Mouse (Mus musculus) CH12.LX (cell line): ENCODE data around the gene Zc3h7b. TPM values are rescaled to one million over a fixed set of nuclear protein-coding genes. Genes with fewer than 3 reads are reported as not detected.

Source experiments
- DNase-seq: peaks from one replicate; pipeline ENCODE4 v3.0.0-alpha.2; 2013; ENCODE audit errors: extremely low read depth
- H3K27ac ChIP-seq: 2 replicates; pipeline ENCODE4 v1.5.1; 2012; ENCODE audit warnings: low read depth, mild to moderate bottlenecking, control low read depth, moderate library complexity; ENCODE audit not compliant: insufficient read depth
- H3K27me3 ChIP-seq: replicated peaks from 2 replicates; pipeline ENCODE3; 2012; ENCODE audit warnings: inconsistent platforms
- H3K36me3 ChIP-seq, 2 experiments: replicated peaks in 1 of 2; 2 replicates each; pipeline versions ENCODE3 to v1.6.1; 2012; ENCODE audit warnings: inconsistent platforms in 1 of 2, low read length in 1 of 2, mild to moderate bottlenecking in 1 of 2, mixed read lengths in 1 of 2, moderate library complexity in 1 of 2; ENCODE audit not compliant: control insufficient read depth in 1 of 2, insufficient read depth in 1 of 2
- H3K4me1 ChIP-seq, 2 experiments: 2 replicates each; pipeline ENCODE4 v1.6.1; 2012; ENCODE audit warnings: inconsistent platforms in 1 of 2, moderate library complexity in 1 of 2; ENCODE audit not compliant: insufficient read depth in 2 of 2, control insufficient read depth in 1 of 2
- H3K4me2 ChIP-seq: 2 replicates; pipeline ENCODE4 v1.6.1; 2012; ENCODE audit warnings: low read depth, mild to moderate bottlenecking, control low read depth; ENCODE audit not compliant: poor library complexity, insufficient read depth, severe bottlenecking
- H3K4me3 ChIP-seq, 3 experiments: fragments of 150-350 bp in 1 of 3; sonication (generic) in 1 of 3; replicated peaks in 1 of 3; 2 replicates each; pipeline versions ENCODE3 to v1.5.1; 2011 to 2012; ENCODE audit warnings: low read depth in 2 of 3, low read length in 2 of 3, mild to moderate bottlenecking in 2 of 3, moderate library complexity in 2 of 3, control low read depth in 1 of 3, improper control_type of control experiment in 1 of 3, inconsistent platforms in 1 of 3, mixed read lengths in 1 of 3; ENCODE audit not compliant: poor library complexity in 1 of 3
- H3K79me2 ChIP-seq: replicated peaks from 2 replicates; pipeline ENCODE4 v1.6.1; 2012; ENCODE audit warnings: mild to moderate bottlenecking, moderate library complexity; ENCODE audit not compliant: control insufficient read depth, poor library complexity, insufficient read depth, severe bottlenecking; ENCODE audit errors: extremely low read depth
- H3K9ac ChIP-seq: 2 replicates; pipeline ENCODE4 v1.6.1; 2012; ENCODE audit warnings: low read depth, mild to moderate bottlenecking, control low read depth, moderate library complexity; ENCODE audit not compliant: insufficient read depth
- H3K9me3 ChIP-seq: replicated peaks from 2 replicates; pipeline ENCODE3; 2012; ENCODE audit warnings: low read length, inconsistent platforms, mixed read lengths
- CHD1 ChIP-seq: IDR thresholded peaks from 2 replicates; pipeline ENCODE4 v1.6.1; 2012; ENCODE audit warnings: low read depth, low read length, improper control_type of control experiment, inconsistent platforms
- CTCF ChIP-seq, 2 experiments: IDR thresholded peaks in 1 of 2; conservative IDR thresholded peaks in 1 of 2; 2 replicates each; pipeline ENCODE4 v1.5.1; 2011 to 2012; ENCODE audit warnings: low read depth in 2 of 2, low read length in 2 of 2, improper control_type of control experiment in 1 of 2, inconsistent platforms in 1 of 2, mild to moderate bottlenecking in 1 of 2, moderate library complexity in 1 of 2
- ELF1 ChIP-seq: IDR thresholded peaks from 2 replicates; pipeline ENCODE4 v1.6.1; 2014; ENCODE audit warnings: low read depth, mild to moderate bottlenecking, inconsistent platforms, low read length, improper control_type of control experiment
- IRF4 ChIP-seq: IDR thresholded peaks from 2 replicates; pipeline ENCODE4 v1.6.1; 2014; ENCODE audit warnings: low read depth, mild to moderate bottlenecking, inconsistent platforms, low read length, improper control_type of control experiment
- JUN ChIP-seq: IDR thresholded peaks from 2 replicates; pipeline ENCODE4 v1.6.1; 2011; ENCODE audit warnings: low read depth, mild to moderate bottlenecking, low read length, improper control_type of control experiment, moderate library complexity; ENCODE audit not compliant: insufficient read depth
- JUND ChIP-seq: conservative IDR thresholded peaks from 2 replicates; pipeline ENCODE4 v1.6.1; 2011; ENCODE audit warnings: low read depth, low read length, improper control_type of control experiment
- MAFK ChIP-seq: IDR thresholded peaks from 2 replicates; pipeline ENCODE4 v1.6.1; 2011; ENCODE audit warnings: low read length, improper control_type of control experiment; ENCODE audit not compliant: insufficient replicate concordance
- POLR2A ChIP-seq: IDR thresholded peaks from 2 replicates; pipeline ENCODE4 v1.6.1; 2011; ENCODE audit warnings: low read depth, mild to moderate bottlenecking, improper control_type of control experiment, low read length
- RAD21 ChIP-seq: IDR thresholded peaks from 2 replicates; pipeline ENCODE4 v1.6.1; 2011; ENCODE audit warnings: low read depth, mild to moderate bottlenecking, low read length, improper control_type of control experiment, moderate library complexity
- SIN3A ChIP-seq: IDR thresholded peaks from 2 replicates; pipeline ENCODE4 v1.6.1; 2012; ENCODE audit warnings: low read length, improper control_type of control experiment, inconsistent platforms
- SMC3 ChIP-seq: IDR thresholded peaks from 2 replicates; pipeline ENCODE4 v1.6.1; 2011; ENCODE audit warnings: low read depth, low read length, improper control_type of control experiment
- ZKSCAN1 ChIP-seq: IDR thresholded peaks from 2 replicates; pipeline ENCODE4 v1.6.1; 2012; ENCODE audit warnings: low read depth, inconsistent platforms, low read length, improper control_type of control experiment, borderline replicate concordance
- dilution Hi-C: fragments of 300-500 bp; cut with MboI; formaldehyde crosslinking; loops from 2 replicates; pipeline ENCODE4 v1.14.3; 2020; ENCODE audit warnings: low sequenced_read_pairs; ENCODE audit not compliant: extremely low pct_unique_long_range_greater_than_20kb, extremely low pct_ligation_motif_present
- in situ Hi-C: fragments of 300-500 bp; cut with MboI; formaldehyde crosslinking; loops from 3 replicates; pipeline ENCODE4 v1.14.3; 2019; ENCODE audit warnings: low sequenced_read_pairs, low pct_ligation_motif_present, low pct_unique_long_range_greater_than_20kb, mixed read lengths
- polyA plus RNA-seq: library from polyadenylated mRNA; unstranded; fragments of >175 nt; gene quantifications from 2 replicates; pipeline ENCODE4 v1.2.1, GENCODE M21; 2012; ENCODE audit warnings: low read depth; ENCODE audit not compliant: insufficient read length
- total RNA-seq, 2 experiments: library from RNA; depleted of rRNA; stranded (reverse); fragments of 300-350 nt in 1 of 2; fragments of >200 nt in 1 of 2; gene quantifications; 2 replicates each; pipeline ENCODE4 v1.2.3; 2012 to 2014

Zc3h7b gene
- total and polyA plus RNA-seq, 3 experiments, result 8.4 to 43.1 (median 19.7) TPM

DNA sequence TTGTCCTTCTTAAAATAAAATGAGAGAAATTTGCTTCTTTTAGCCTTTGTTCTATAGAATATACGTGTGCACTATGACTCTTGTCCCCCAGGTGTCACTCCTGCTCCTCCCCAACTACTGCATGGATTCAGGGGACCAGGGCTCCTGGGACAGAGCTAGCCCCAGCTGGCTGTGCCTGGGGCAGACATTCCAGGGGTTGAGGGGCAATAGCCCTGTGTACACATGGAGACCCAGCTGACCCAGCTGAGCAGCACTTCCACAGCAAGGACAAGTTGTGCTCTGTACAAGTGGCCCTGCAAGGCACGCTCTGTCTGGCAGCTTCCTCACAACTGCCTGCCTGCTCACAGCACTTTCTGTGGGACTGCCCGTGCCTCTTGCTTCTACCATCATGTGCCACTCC lies 51.4 kb downstream of the Zc3h7b start:
- TF ChIP-seq CTCF (conservative IDR thresholded peaks at IDR 0.05 in 1 of 2, IDR thresholded peaks at IDR 0.05 in 1 of 2; ENCODE audit: low read depth in 2 of 2, low read length in 2 of 2), result peak in 1 of 2 experiments; percentile 23; a peak in 2 of 4 replicates
- peak; percentile 38 for TF ChIP-seq RAD21
- no peak for TF ChIP-seq JUN
- no peak for TF ChIP-seq ELF1
- no peak for TF ChIP-seq ZKSCAN1
- H3K36me3 ChIP-seq, result peaks cover 23 to 50% of the 10 kb centered on the region in 2 experiments
- dilution Hi-C loops (no loop called here), in situ Hi-C loops (no loop called here)
- no peaks in the 10 kb centered on the region for H3K4me1 ChIP-seq
- DNase-seq, result no peak
- H3K9ac ChIP-seq, result no peak overlapping the region
- no peak overlapping the region for H3K4me2 ChIP-seq
- H3K27me3 ChIP-seq, result no peaks in the 10 kb centered on the region
- no peak overlapping the region for H3K27ac ChIP-seq
- H3K9me3 ChIP-seq, result no peaks in the 10 kb centered on the region
- H3K4me3 ChIP-seq, result no peak overlapping the region
- H3K79me2 ChIP-seq, result no peaks in the 10 kb centered on the region

DNA sequence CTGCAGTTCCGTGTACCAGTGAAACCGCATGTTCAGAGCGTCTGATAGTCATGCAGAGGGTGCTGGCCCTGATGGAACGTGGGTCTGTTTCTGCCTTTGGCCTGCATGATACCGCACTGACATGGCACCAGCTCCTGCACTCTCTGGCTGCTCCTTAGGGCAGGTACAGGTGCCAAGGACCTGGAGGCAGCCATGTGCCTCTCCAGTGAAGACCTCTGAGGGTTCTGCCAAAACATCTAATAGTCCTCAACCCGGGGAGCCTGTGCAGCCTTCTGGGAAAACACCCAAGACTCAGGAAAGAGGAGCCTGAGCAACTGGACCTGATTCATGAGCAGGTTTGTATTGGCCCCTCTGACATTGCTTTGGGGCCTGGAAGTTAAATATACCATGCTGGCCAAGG lies 53.0 kb downstream of the Zc3h7b start:
- no peak overlapping the region for H3K27ac ChIP-seq
- no peak overlapping the region for H3K4me3 ChIP-seq
- no peaks in the 10 kb centered on the region for H3K79me2 ChIP-seq
- in situ Hi-C loops (no loop called here), dilution Hi-C loops (no loop called here)
- TF ChIP-seq ZKSCAN1 (no peak), SMC3 (no peak)
- peaks cover 10 to 34% of the 10 kb centered on the region in 2 experiments for H3K36me3 ChIP-seq
- H3K9me3 ChIP-seq, result no peaks in the 10 kb centered on the region
- H3K4me2 ChIP-seq, result no peak overlapping the region
- H3K9ac ChIP-seq, result no peak overlapping the region
- H3K4me1 ChIP-seq, result peaks cover 0 to 9% of the 10 kb centered on the region in 2 experiments; a peak in 2 of 4 replicates
- no peak for DNase-seq
- peaks cover 2% of the 10 kb centered on the region for H3K27me3 ChIP-seq

DNA sequence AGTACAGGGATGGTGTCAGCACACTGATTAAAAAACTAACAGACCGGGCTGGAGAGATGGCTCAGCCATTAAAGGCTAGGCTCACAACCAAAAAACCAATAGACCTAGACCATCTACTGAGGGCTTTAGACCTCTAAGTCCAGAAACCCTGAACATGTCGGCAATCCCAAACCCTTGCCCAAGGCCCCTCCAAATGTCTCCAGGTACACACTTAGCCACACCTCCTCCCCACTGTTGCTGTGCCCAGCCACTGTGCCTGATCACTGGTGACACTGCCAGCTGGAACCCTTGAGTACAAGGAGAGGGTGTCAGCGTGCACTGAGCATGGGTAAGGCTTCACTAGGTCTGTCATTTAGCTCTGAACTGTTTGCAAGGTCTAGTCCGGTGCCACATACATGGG lies 53.6 kb downstream of the Zc3h7b start:
- no peak for TF ChIP-seq MAFK
- no peak for TF ChIP-seq POLR2A
- no peak for TF ChIP-seq SIN3A
- TF ChIP-seq JUND, result no peak
- TF ChIP-seq CHD1, result no peak
- no peak for TF ChIP-seq IRF4
- H3K27ac ChIP-seq, result no peak overlapping the region
- dilution Hi-C loops, result no loop called here
- peaks cover 5% of the 10 kb centered on the region for H3K27me3 ChIP-seq
- no peak for DNase-seq
- no peak overlapping the region for H3K4me2 ChIP-seq
- no peaks in the 10 kb centered on the region for H3K9me3 ChIP-seq
- no peaks in the 10 kb centered on the region for H3K79me2 ChIP-seq
- H3K36me3 ChIP-seq, result peaks cover 5 to 28% of the 10 kb centered on the region in 2 experiments
- no peak overlapping the region for H3K4me3 ChIP-seq
- in situ Hi-C loops, result no loop called here
- peaks cover 0 to 11% of the 10 kb centered on the region in 2 experiments; a peak in 2 of 4 replicates for H3K4me1 ChIP-seq
- no peak overlapping the region for H3K9ac ChIP-seq
